Mouse (Mus musculus): ENCODE measurements around the gene Zfp385c.

DNA sequence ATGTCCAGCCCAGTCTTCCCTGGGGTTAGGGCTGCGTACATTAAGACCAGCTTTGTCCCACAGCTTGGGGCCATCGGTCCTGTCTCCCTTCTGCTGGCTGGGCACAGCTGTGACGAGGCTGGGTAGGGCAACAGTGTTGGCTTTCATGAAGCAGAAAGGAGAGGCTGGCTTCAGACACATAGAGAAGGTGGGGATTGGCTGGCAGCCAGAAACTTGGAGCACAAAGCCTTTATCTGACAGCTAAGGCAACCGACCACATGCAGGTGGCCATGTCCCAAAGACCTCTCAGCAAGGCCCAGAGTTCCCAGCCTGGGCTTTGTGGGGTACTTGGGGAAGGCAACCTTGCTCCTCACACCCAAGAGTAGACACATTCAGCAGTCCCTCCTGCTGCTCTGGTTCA, 110.5 kb downstream of the Zfp385c start:
- TF ChIP-seq POLR2A (IDR thresholded peaks at IDR 0.05; ENCODE audit: insufficient read depth, low read depth, low read length) = no peak
- TF ChIP-seq CTCF (IDR thresholded peaks at IDR 0.05) = no peak

Data from heart, adult 2 months (tissue).